Mouse (Mus musculus): ENCODE data around the gene Fcgrt. TPM values are rescaled to one million over a fixed set of nuclear protein-coding genes. Genes with fewer than 3 reads are reported as not detected.

The Fcgrt gene
- total and polyA plus RNA-seq, 3 experiments: 0.27 to 1.7 TPM; not detected in 1

- H3K4me3 ChIP-seq (ENCODE audit: control insufficient read depth in 1 of 2, insufficient read depth in 1 of 2, low read depth in 2 of 2, low read length in 2 of 2): no peak overlapping the region
- TF ChIP-seq E2F4 (IDR thresholded peaks at IDR 0.05; ENCODE audit: borderline replicate concordance, low read depth, low read length): no peak
- no peak for TF ChIP-seq GABPA (IDR thresholded peaks at IDR 0.05; ENCODE audit: low read depth, low read length)
- no peak for TF ChIP-seq POLR2AphosphoS5 (IDR thresholded peaks at IDR 0.05; ENCODE audit: borderline replicate concordance, low read depth, low read length)
- no peak for TF ChIP-seq SMC3 (IDR thresholded peaks at IDR 0.05; ENCODE audit: low read depth, low read length)
- TF ChIP-seq MEF2A (IDR thresholded peaks at IDR 0.05; ENCODE audit: extremely low read depth, insufficient replicate concordance, low read depth, low read length, poor library complexity, severe bottlenecking): no peak
- no peak for TF ChIP-seq CHD1 (IDR thresholded peaks at IDR 0.05; ENCODE audit: low read depth, low read length)
- no peak for TF ChIP-seq RAD21 (IDR thresholded peaks at IDR 0.05; ENCODE audit: low read depth, low read length)
- TF ChIP-seq TBP (IDR thresholded peaks at IDR 0.05; ENCODE audit: low read depth, low read length): no peak
- no peak for TF ChIP-seq POLR2A (IDR thresholded peaks at IDR 0.05; ENCODE audit: control insufficient read depth in 1 of 2, insufficient read depth in 1 of 2, low read depth in 1 of 2, low read length in 2 of 2, poor library complexity in 1 of 2)
- no peak for TF ChIP-seq USF2 (IDR thresholded peaks at IDR 0.05; ENCODE audit: borderline replicate concordance in 1 of 2, insufficient read depth in 1 of 2, low read depth in 1 of 2, low read length in 2 of 2)
- no peak for TF ChIP-seq NELFE (IDR thresholded peaks at IDR 0.05; ENCODE audit: low read depth, low read length)
- TF ChIP-seq ZNF384 (IDR thresholded peaks at IDR 0.05; ENCODE audit: low read depth, low read length): no peak
- no peak for TF ChIP-seq ETS1 (IDR thresholded peaks at IDR 0.05; ENCODE audit: low read depth, low read length)
- no peak for TF ChIP-seq JUND (IDR thresholded peaks at IDR 0.05; ENCODE audit: low read depth, low read length)
- no peak for TF ChIP-seq KAT2A (conservative IDR thresholded peaks at IDR 0.05; ENCODE audit: low read depth, low read length)
- TF ChIP-seq RCOR1 (IDR thresholded peaks at IDR 0.05; ENCODE audit: low read depth, low read length): no peak
- no peak for TF ChIP-seq HCFC1 (IDR thresholded peaks at IDR 0.05; ENCODE audit: low read depth, low read length)
- no peak for TF ChIP-seq MAFK (IDR thresholded peaks at IDR 0.05; ENCODE audit: borderline replicate concordance, low read depth, low read length)
- no peak for TF ChIP-seq ZKSCAN1 (IDR thresholded peaks at IDR 0.05; ENCODE audit: low read depth, low read length)
- no peaks in the 10 kb centered on the region for H3K9me3 ChIP-seq (replicated peaks; ENCODE audit: insufficient read depth, low read length)
- peaks cover 2% of the 10 kb centered on the region for H3K79me2 ChIP-seq (ENCODE audit: control insufficient read depth, insufficient read depth, low read length, poor library complexity)
- H3K36me3 ChIP-seq (ENCODE audit: control insufficient read depth in 1 of 2, insufficient read depth in 2 of 2, low read length in 2 of 2): no peaks in the 10 kb centered on the region
- no peaks in the 10 kb centered on the region for H3K4me1 ChIP-seq (ENCODE audit: control insufficient read depth in 1 of 2, insufficient read depth in 2 of 2, low read length in 2 of 2)
- no peak overlapping the region for H3K9ac ChIP-seq (ENCODE audit: control insufficient read depth, low read depth, low read length, poor library complexity, severe bottlenecking)
- no peak for DNase-seq (ENCODE audit: low read depth, low spot score)
- H3K27ac ChIP-seq (ENCODE audit: control insufficient read depth, low read depth, low read length): no peak overlapping the region
- H3K27me3 ChIP-seq (ENCODE audit: control insufficient read depth in 1 of 2, insufficient read depth in 2 of 2, low read length in 2 of 2): no peaks in the 10 kb centered on the region
Measured at GRCm38 (mm10) chr7:45075405-45075804, 28.2 kb downstream of the Fcgrt start.

GRCm38 (mm10) chr7:45073949-45074348 lies 29.7 kb downstream of the Fcgrt start:
- Histone ChIP-seq H3K36me3 (ENCODE audit: control insufficient read depth in 1 of 2, insufficient read depth in 2 of 2, low read length in 2 of 2) (no peaks in the 10 kb centered on the region), H3K4me3 (ENCODE audit: control insufficient read depth in 1 of 2, insufficient read depth in 1 of 2, low read depth in 2 of 2, low read length in 2 of 2) (no peak overlapping the region), H3K79me2 (ENCODE audit: control insufficient read depth, insufficient read depth, low read length, poor library complexity) (peaks cover 15% of the 10 kb centered on the region), H3K9ac (ENCODE audit: control insufficient read depth, low read depth, low read length, poor library complexity, severe bottlenecking) (no peak overlapping the region), H3K9me3 (replicated peaks; ENCODE audit: insufficient read depth, low read length) (no peaks in the 10 kb centered on the region), H3K27ac (ENCODE audit: control insufficient read depth, low read depth, low read length) (no peak overlapping the region), H3K4me1 (ENCODE audit: control insufficient read depth in 1 of 2, insufficient read depth in 2 of 2, low read length in 2 of 2) (no peaks in the 10 kb centered on the region), H3K27me3 (ENCODE audit: control insufficient read depth in 1 of 2, insufficient read depth in 2 of 2, low read length in 2 of 2) (no peaks in the 10 kb centered on the region)
- no peak for DNase-seq (ENCODE audit: low read depth, low spot score)
- no peak for TF ChIP-seq CHD1 (IDR thresholded peaks at IDR 0.05; ENCODE audit: low read depth, low read length)
- no peak for TF ChIP-seq USF1 (IDR thresholded peaks at IDR 0.05; ENCODE audit: low read depth, low read length)
- no peak for TF ChIP-seq TCF12 (IDR thresholded peaks at IDR 0.05; ENCODE audit: low read depth, low read length)
- TF ChIP-seq JUND (IDR thresholded peaks at IDR 0.05; ENCODE audit: low read depth, low read length): no peak
- TF ChIP-seq RAD21 (IDR thresholded peaks at IDR 0.05; ENCODE audit: low read depth, low read length): no peak
- TF ChIP-seq TAL1 (IDR thresholded peaks at IDR 0.05; ENCODE audit: low read length): no peak
- no peak for TF ChIP-seq SIN3A (IDR thresholded peaks at IDR 0.05; ENCODE audit: low read length)
- no peak for TF ChIP-seq MAX (IDR thresholded peaks at IDR 0.05; ENCODE audit: low read length)
- TF ChIP-seq MXI1 (IDR thresholded peaks at IDR 0.05; ENCODE audit: low read depth, low read length): no peak
- TF ChIP-seq ELF1 (IDR thresholded peaks at IDR 0.05; ENCODE audit: low read depth, low read length): no peak
- no peak for TF ChIP-seq ZNF384 (IDR thresholded peaks at IDR 0.05; ENCODE audit: low read depth, low read length)
